Mouse (Mus musculus): ENCODE data around the gene Gria2. TPM values are rescaled to one million over a fixed set of nuclear protein-coding genes. Genes with fewer than 3 reads are reported as not detected.

Gene Gria2
- polyA plus RNA-seq, 1 experiment: not detected

GRCm38 (mm10) chr3:80750786-80751185 lies 51.8 kb downstream of the Gria2 start:
- no peak overlapping the region for H3K4me3 ChIP-seq (replicated peaks)
- no peaks in the 10 kb centered on the region for H3K9me3 ChIP-seq (ENCODE audit: control insufficient read depth, low read length)
- no peak for TF ChIP-seq GATA1 (IDR thresholded peaks at IDR 0.05; ENCODE audit: low read length)
- no peak for TF ChIP-seq TAL1 (IDR thresholded peaks at IDR 0.05; ENCODE audit: low read length)
- no peaks in the 10 kb centered on the region for H3K36me3 ChIP-seq (ENCODE audit: control insufficient read depth)
- H3K27me3 ChIP-seq (ENCODE audit: control insufficient read depth): no peaks in the 10 kb centered on the region
- no peaks in the 10 kb centered on the region for H3K4me1 ChIP-seq (ENCODE audit: control insufficient read depth)

GRCm38 (mm10) chr3:80725205-80725604 lies 77.4 kb downstream of the Gria2 start:
- no peaks in the 10 kb centered on the region for H3K4me1 ChIP-seq (ENCODE audit: control insufficient read depth)
- no peak overlapping the region for H3K4me3 ChIP-seq (replicated peaks)
- no peaks in the 10 kb centered on the region for H3K36me3 ChIP-seq (ENCODE audit: control insufficient read depth)
- no peak for TF ChIP-seq TAL1 (IDR thresholded peaks at IDR 0.05; ENCODE audit: low read length)
- TF ChIP-seq GATA1 (IDR thresholded peaks at IDR 0.05; ENCODE audit: low read length): no peak
- no peaks in the 10 kb centered on the region for H3K9me3 ChIP-seq (ENCODE audit: control insufficient read depth, low read length)
- H3K27me3 ChIP-seq (ENCODE audit: control insufficient read depth): no peaks in the 10 kb centered on the region

GRCm38 (mm10) chr3:80713123-80713522 lies 89.5 kb downstream of the Gria2 start:
- Histone ChIP-seq H3K36me3 (ENCODE audit: control insufficient read depth) (no peaks in the 10 kb centered on the region), H3K27me3 (ENCODE audit: control insufficient read depth) (no peaks in the 10 kb centered on the region), H3K4me1 (ENCODE audit: control insufficient read depth) (no peaks in the 10 kb centered on the region), H3K4me3 (replicated peaks) (no peak overlapping the region), H3K9me3 (ENCODE audit: control insufficient read depth, low read length) (no peaks in the 10 kb centered on the region)
- TF ChIP-seq GATA1 (IDR thresholded peaks at IDR 0.05; ENCODE audit: low read length) (no peak), TAL1 (IDR thresholded peaks at IDR 0.05; ENCODE audit: low read length) (no peak)

- H3K27me3 ChIP-seq (ENCODE audit: control insufficient read depth): no peaks in the 10 kb centered on the region
- H3K4me1 ChIP-seq (ENCODE audit: control insufficient read depth): no peaks in the 10 kb centered on the region
- H3K4me3 ChIP-seq (replicated peaks): no peak overlapping the region
- no peaks in the 10 kb centered on the region for H3K36me3 ChIP-seq (ENCODE audit: control insufficient read depth)
- no peak for TF ChIP-seq GATA1 (IDR thresholded peaks at IDR 0.05; ENCODE audit: low read length)
- no peak for TF ChIP-seq TAL1 (IDR thresholded peaks at IDR 0.05; ENCODE audit: low read length)
- no peaks in the 10 kb centered on the region for H3K9me3 ChIP-seq (ENCODE audit: control insufficient read depth, low read length)
Measured at GRCm38 (mm10) chr3:80708992-80709391, 93.6 kb downstream of the Gria2 start.

- Histone ChIP-seq H3K4me3 (replicated peaks) (no peak overlapping the region), H3K27me3 (ENCODE audit: control insufficient read depth) (no peaks in the 10 kb centered on the region), H3K36me3 (ENCODE audit: control insufficient read depth) (no peaks in the 10 kb centered on the region), H3K9me3 (ENCODE audit: control insufficient read depth, low read length) (no peaks in the 10 kb centered on the region), H3K4me1 (ENCODE audit: control insufficient read depth) (no peaks in the 10 kb centered on the region)
- no peak for TF ChIP-seq TAL1 (IDR thresholded peaks at IDR 0.05; ENCODE audit: low read length)
- no peak for TF ChIP-seq GATA1 (IDR thresholded peaks at IDR 0.05; ENCODE audit: low read length)
Measured at GRCm38 (mm10) chr3:80702173-80702572, 100.5 kb downstream of the Gria2 start.

GRCm38 (mm10) chr3:80697523-80697922 lies 105.1 kb downstream of the Gria2 start:
- Histone ChIP-seq H3K27me3 (ENCODE audit: control insufficient read depth) (no peaks in the 10 kb centered on the region), H3K36me3 (ENCODE audit: control insufficient read depth) (no peaks in the 10 kb centered on the region), H3K9me3 (ENCODE audit: control insufficient read depth, low read length) (no peaks in the 10 kb centered on the region), H3K4me3 (replicated peaks) (no peak overlapping the region), H3K4me1 (ENCODE audit: control insufficient read depth) (no peaks in the 10 kb centered on the region)
- TF ChIP-seq TAL1 (IDR thresholded peaks at IDR 0.05; ENCODE audit: low read length) (no peak), GATA1 (IDR thresholded peaks at IDR 0.05; ENCODE audit: low read length) (no peak)

GRCm38 (mm10) chr3:80694965-80695364 lies 107.7 kb downstream of the Gria2 start:
- H3K9me3 ChIP-seq (ENCODE audit: control insufficient read depth, low read length): no peaks in the 10 kb centered on the region; the same call in 1 of the 2 replicates
- no peaks in the 10 kb centered on the region for H3K4me1 ChIP-seq (ENCODE audit: control insufficient read depth)
- no peaks in the 10 kb centered on the region for H3K36me3 ChIP-seq (ENCODE audit: control insufficient read depth)
- no peaks in the 10 kb centered on the region for H3K27me3 ChIP-seq (ENCODE audit: control insufficient read depth)
- no peak overlapping the region for H3K4me3 ChIP-seq (replicated peaks)
- TF ChIP-seq GATA1 (IDR thresholded peaks at IDR 0.05; ENCODE audit: low read length): no peak
- no peak for TF ChIP-seq TAL1 (IDR thresholded peaks at IDR 0.05; ENCODE audit: low read length)

GRCm38 (mm10) chr3:80665105-80665504 lies 137.5 kb downstream of the Gria2 start:
- Histone ChIP-seq H3K27me3 (ENCODE audit: control insufficient read depth) (no peaks in the 10 kb centered on the region), H3K9me3 (ENCODE audit: control insufficient read depth, low read length) (no peaks in the 10 kb centered on the region), H3K4me3 (replicated peaks) (no peak overlapping the region), H3K4me1 (ENCODE audit: control insufficient read depth) (no peaks in the 10 kb centered on the region), H3K36me3 (ENCODE audit: control insufficient read depth) (no peaks in the 10 kb centered on the region)
- no peak for TF ChIP-seq TAL1 (IDR thresholded peaks at IDR 0.05; ENCODE audit: low read length)
- TF ChIP-seq GATA1 (IDR thresholded peaks at IDR 0.05; ENCODE audit: low read length): no peak

GRCm38 (mm10) chr3:80663293-80663692 lies 139.3 kb downstream of the Gria2 start:
- Histone ChIP-seq H3K27me3 (ENCODE audit: control insufficient read depth) (no peaks in the 10 kb centered on the region), H3K9me3 (ENCODE audit: control insufficient read depth, low read length) (no peaks in the 10 kb centered on the region), H3K36me3 (ENCODE audit: control insufficient read depth) (no peaks in the 10 kb centered on the region), H3K4me3 (replicated peaks) (no peak overlapping the region), H3K4me1 (ENCODE audit: control insufficient read depth) (no peaks in the 10 kb centered on the region)
- TF ChIP-seq GATA1 (IDR thresholded peaks at IDR 0.05; ENCODE audit: low read length): no peak
- no peak for TF ChIP-seq TAL1 (IDR thresholded peaks at IDR 0.05; ENCODE audit: low read length)

GRCm38 (mm10) chr3:80661838-80662237 lies 140.8 kb downstream of the Gria2 start:
- no peaks in the 10 kb centered on the region for H3K27me3 ChIP-seq (ENCODE audit: control insufficient read depth)
- TF ChIP-seq TAL1 (IDR thresholded peaks at IDR 0.05; ENCODE audit: low read length) (no peak), GATA1 (IDR thresholded peaks at IDR 0.05; ENCODE audit: low read length) (no peak)
- H3K4me3 ChIP-seq (replicated peaks): no peak overlapping the region
- no peaks in the 10 kb centered on the region for H3K4me1 ChIP-seq (ENCODE audit: control insufficient read depth)
- no peaks in the 10 kb centered on the region for H3K36me3 ChIP-seq (ENCODE audit: control insufficient read depth)
- H3K9me3 ChIP-seq (ENCODE audit: control insufficient read depth, low read length): no peaks in the 10 kb centered on the region

All from erythroblast, embryonic 14.5 days (primary cell).